ENCODE assay signal across 29 mouse cellular contexts in the genomic region with DNA sequence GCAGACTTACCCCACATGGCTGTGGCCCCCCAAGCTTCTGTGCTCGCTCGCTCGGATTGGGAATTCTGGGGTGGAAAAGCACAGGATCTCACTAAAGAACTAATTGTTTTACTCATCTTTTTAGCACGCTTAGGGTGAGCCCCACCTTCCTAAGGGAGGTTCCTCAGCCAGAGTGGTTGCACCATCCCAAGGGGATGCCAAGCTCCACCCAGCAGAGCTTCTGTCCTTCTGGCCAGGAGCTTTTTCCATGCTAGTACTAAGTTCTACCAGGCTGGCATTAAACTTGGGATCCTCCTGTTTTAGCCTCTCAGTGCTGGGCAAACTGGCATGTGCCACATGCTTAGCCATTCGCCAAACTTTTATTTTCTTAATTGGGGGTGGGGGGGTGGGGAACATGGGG. TPM values are rescaled to one million over a fixed set of nuclear protein-coding genes. Genes with fewer than 3 reads are reported as not detected.
DNase-seq lines count a peak whose midpoint lies in the region; ATAC-seq lines count a peak whose summit lies in the region.
"Had no signal": no experiment of that assay in that cellular context is flagged by ENCODE, and none has a peak within 500 bp of the region (broad histone marks: within the 10 kb centered on the region; RNA-seq: fewer than 3 reads in every experiment).

No protein-coding gene starts in this region.

- H3K9me3 ChIP-seq in forebrain, embryonic 16.5 days (ENCODE audit: control insufficient read depth, low read length), result no peaks in the 10 kb centered on the region
- H3K9me3 ChIP-seq: embryonic facial prominence, embryonic 10.5 days; embryonic facial prominence, embryonic 15.5 days; forebrain, embryonic 12.5 days; hindbrain, embryonic 12.5 days; intestine, embryonic 15.5 days; liver, embryonic 13.5 days; midbrain, embryonic 12.5 days had no signal

- no peak overlapping the region for H3K9ac ChIP-seq in forebrain, embryonic 16.5 days (replicated peaks; ENCODE audit: low read depth, low read length)
- H3K9ac ChIP-seq: embryonic facial prominence, embryonic 15.5 days; forebrain, embryonic 12.5 days; hindbrain, embryonic 12.5 days; intestine, embryonic 15.5 days; liver, embryonic 13.5 days; lung, embryonic 14.5 days; midbrain, embryonic 12.5 days had no signal

- peak; percentile 65 for DNase-seq in adrenal gland, postnatal 10 days
- no peak for DNase-seq in adrenal gland, adult 8-10 months
- DNase-seq in lung, postnatal 14 days, result peak; percentile 14
- DNase-seq in lung, postnatal 25 days (ENCODE audit: low spot score), result no peak
- DNase-seq in yolk sac, embryonic 10.5 days (ENCODE audit: low spot score), result no peak
- DNase-seq: cerebellum, adult 2 months; cerebellum, postnatal 25 days; gastrocnemius, postnatal 10 days; heart, postnatal 36 days; kidney, adult 8-10 months; layer of hippocampus, postnatal 36 days; left cerebral cortex, postnatal 4 days; liver, embryonic 13.5 days; lung, embryonic 14.5 days had no signal

- 0 out of 2 replicates have a peak, but pooled peaks have one; percentile 41 for ATAC-seq in megakaryocyte progenitor cell, adult 5-6 weeks (replicated peaks; ENCODE audit: poor library complexity)
- no peak for ATAC-seq in forebrain, embryonic 16.5 days
- ATAC-seq: hindbrain, postnatal 0 days; intestine, embryonic 15.5 days; Patski had no signal

- 84% methylated on average over 5 of the region's 5 CpGs for WGBS in forebrain, embryonic 16.5 days

- H3K27me3 ChIP-seq in forebrain, embryonic 16.5 days (replicated peaks; ENCODE audit: control insufficient read depth, insufficient read depth, low read length), result no peaks in the 10 kb centered on the region
- H3K27me3 ChIP-seq: embryonic facial prominence, embryonic 15.5 days; forebrain, embryonic 12.5 days; hindbrain, embryonic 12.5 days; intestine, embryonic 15.5 days; liver, embryonic 13.5 days; midbrain, embryonic 12.5 days; Patski had no signal

- H3K27ac ChIP-seq in forebrain, embryonic 16.5 days (ENCODE audit: low read length), result no peak overlapping the region
- H3K27ac ChIP-seq: embryonic facial prominence, embryonic 10.5 days; embryonic facial prominence, embryonic 15.5 days; forebrain, embryonic 12.5 days; hindbrain, embryonic 12.5 days; hindbrain, postnatal 0 days; intestine, embryonic 15.5 days; kidney, postnatal 0 days; liver, embryonic 13.5 days; midbrain, embryonic 12.5 days had no signal

- H3K36me3 ChIP-seq in forebrain, embryonic 16.5 days (ENCODE audit: control insufficient read depth, insufficient read depth), result no peaks in the 10 kb centered on the region
- H3K36me3 ChIP-seq: embryonic facial prominence, embryonic 10.5 days; embryonic facial prominence, embryonic 15.5 days; forebrain, embryonic 12.5 days; G1E; hindbrain, embryonic 12.5 days; intestine, embryonic 15.5 days; liver, embryonic 13.5 days; midbrain, embryonic 12.5 days had no signal

- no peak overlapping the region for H3K4me3 ChIP-seq in forebrain, embryonic 16.5 days (replicated peaks; ENCODE audit: low read length)
- H3K4me3 ChIP-seq: embryonic facial prominence, embryonic 10.5 days; embryonic facial prominence, embryonic 15.5 days; forebrain, embryonic 12.5 days; hindbrain, embryonic 12.5 days; intestine, embryonic 15.5 days; liver, embryonic 13.5 days; megakaryocyte, embryonic 14.5 days; midbrain, embryonic 12.5 days had no signal

- H3K4me2 ChIP-seq in forebrain, embryonic 16.5 days (ENCODE audit: low read length), result no peak overlapping the region
- H3K4me2 ChIP-seq: embryonic facial prominence, embryonic 15.5 days; forebrain, embryonic 12.5 days; hindbrain, embryonic 12.5 days; intestine, embryonic 15.5 days; liver, embryonic 13.5 days; lung, embryonic 14.5 days; midbrain, embryonic 12.5 days had no signal

- no peaks in the 10 kb centered on the region for H3K4me1 ChIP-seq in forebrain, embryonic 16.5 days (replicated peaks; ENCODE audit: control insufficient read depth, insufficient read depth, low read length)
- H3K4me1 ChIP-seq: embryonic facial prominence, embryonic 10.5 days; embryonic facial prominence, embryonic 15.5 days; forebrain, embryonic 12.5 days; hindbrain, embryonic 12.5 days; intestine, embryonic 15.5 days; midbrain, embryonic 12.5 days had no signal

RNA-seq across cellular contexts. Expression of a gene that starts 24.9 kb away (rescaled TPM):
- 1 to 10 TPM; 3.2 to 3.3 TPM for total RNA-seq in adrenal gland, postnatal 10 days (2021)
- 1 to 10 TPM; 1.2 to 2.0 (median 1.7) TPM for total RNA-seq in adrenal gland, adult 8-10 months (2022)
- total RNA-seq in megakaryocyte progenitor cell, adult 5-6 weeks (2015), result 86.0 and 93.4 TPM in 2 replicates
- 294 and 316 TPM in 2 replicates for total RNA-seq in megakaryocyte progenitor cell, adult 5-6 weeks (2017)
- polyA plus RNA-seq in forebrain, embryonic 16.5 days (2015; fragmentation: Nextera tagmentation; extraction: Ambion mirVana), result 0.09 TPM in 1 of 2 replicates, not detected in the other
- polyA plus RNA-seq: hindbrain, embryonic 12.5 days; lung, embryonic 14.5 days; midbrain, postnatal 0 days; neural tube, embryonic 14.5 days had no signal

RNA-seq across cellular contexts. Expression of a gene that starts 33.3 kb away (rescaled TPM):
- total RNA-seq in adrenal gland, postnatal 10 days (2021), result 10 to 100 TPM; 50.9 to 54.9 TPM
- total RNA-seq in adrenal gland, adult 8-10 months (2022), result 10 to 100 TPM; 61.9 to 89.2 (median 70.0) TPM
- total RNA-seq in megakaryocyte progenitor cell, adult 5-6 weeks (2015), result 16.8 and 17.4 TPM in 2 replicates
- total RNA-seq in megakaryocyte progenitor cell, adult 5-6 weeks (2017), result 56.0 and 65.7 TPM in 2 replicates
- 88.2 and 91.0 TPM in 2 replicates for polyA plus RNA-seq in forebrain, embryonic 16.5 days (2015; fragmentation: Nextera tagmentation; extraction: Ambion mirVana)

RNA-seq across cellular contexts. Expression of a gene that starts 40.5 kb away (rescaled TPM):
- 10 to 100 TPM in 1 of 2 experiments, 1 to 10 TPM in 1; 7.6 to 20.7 TPM for total RNA-seq in adrenal gland, postnatal 10 days (2021)
- total RNA-seq in adrenal gland, adult 8-10 months (2022), result under 1 TPM; 0.12 to 0.83 (median 0.31) TPM
- total RNA-seq in megakaryocyte progenitor cell, adult 5-6 weeks (2015), result 2.0 and 3.5 TPM in 2 replicates
- total RNA-seq in megakaryocyte progenitor cell, adult 5-6 weeks (2017), result 1.1 and 1.9 TPM in 2 replicates
- polyA plus RNA-seq in forebrain, embryonic 16.5 days (2015; fragmentation: Nextera tagmentation; extraction: Ambion mirVana), result 0.28 and 1.0 TPM in 2 replicates
- total RNA-seq: heart, postnatal 36 days had no signal
- polyA plus RNA-seq: neural tube, embryonic 14.5 days; Patski had no signal

RNA-seq across cellular contexts. Expression of a gene that starts 45.7 kb away (rescaled TPM):
- 10 to 100 TPM; 39.0 to 40.5 TPM for total RNA-seq in adrenal gland, postnatal 10 days (2021)
- 10 to 100 TPM; 47.9 to 63.7 (median 57.0) TPM for total RNA-seq in adrenal gland, adult 8-10 months (2022)
- total RNA-seq in megakaryocyte progenitor cell, adult 5-6 weeks (2015), result 12.8 and 13.8 TPM in 2 replicates
- total RNA-seq in megakaryocyte progenitor cell, adult 5-6 weeks (2017), result 34.0 and 36.0 TPM in 2 replicates
- polyA plus RNA-seq in forebrain, embryonic 16.5 days (2015; fragmentation: Nextera tagmentation; extraction: Ambion mirVana), result 24.9 and 31.0 TPM in 2 replicates

RNA-seq across cellular contexts. Expression of a gene that starts 46.1 kb away (rescaled TPM):
- 1,000 to 10,000 TPM in 1 of 2 experiments, 100 to 1,000 TPM in 1; 678 to 2,339 TPM for total RNA-seq in adrenal gland, postnatal 10 days (2021)
- 1 to 10 TPM; 2.8 to 6.2 (median 3.7) TPM for total RNA-seq in adrenal gland, adult 8-10 months (2022)
- total RNA-seq in megakaryocyte progenitor cell, adult 5-6 weeks (2015), result 7.8 and 10.6 TPM in 2 replicates
- total RNA-seq in megakaryocyte progenitor cell, adult 5-6 weeks (2017), result 6.0 and 6.8 TPM in 2 replicates
- 4.1 and 8.3 TPM in 2 replicates for polyA plus RNA-seq in forebrain, embryonic 16.5 days (2015; fragmentation: Nextera tagmentation; extraction: Ambion mirVana)
- total RNA-seq: hindbrain, postnatal 0 days had no signal

Comparison
In these comparisons a context has a peak if more than half of its experiments do, and no peak if none do; other contexts are left out.
1. DNase-seq: peak in adrenal gland, postnatal 10 days (single experiment) and lung, postnatal 14 days (single experiment); none in adrenal gland, adult 8-10 months (single experiment), lung, postnatal 25 days (single experiment) and yolk sac, embryonic 10.5 days (single experiment).
2. RNA of a gene that starts 24.9 kb away (total RNA-seq): 86.0 to 316 TPM in megakaryocyte progenitor cell, adult 5-6 weeks; 3.2 to 3.3 TPM in adrenal gland, postnatal 10 days and 1.2 to 2.0 TPM in adrenal gland, adult 8-10 months; every median in the first group is over 10 times any median in the second.